ENCODE assay signal across 13 mouse cellular contexts in the genomic region with DNA sequence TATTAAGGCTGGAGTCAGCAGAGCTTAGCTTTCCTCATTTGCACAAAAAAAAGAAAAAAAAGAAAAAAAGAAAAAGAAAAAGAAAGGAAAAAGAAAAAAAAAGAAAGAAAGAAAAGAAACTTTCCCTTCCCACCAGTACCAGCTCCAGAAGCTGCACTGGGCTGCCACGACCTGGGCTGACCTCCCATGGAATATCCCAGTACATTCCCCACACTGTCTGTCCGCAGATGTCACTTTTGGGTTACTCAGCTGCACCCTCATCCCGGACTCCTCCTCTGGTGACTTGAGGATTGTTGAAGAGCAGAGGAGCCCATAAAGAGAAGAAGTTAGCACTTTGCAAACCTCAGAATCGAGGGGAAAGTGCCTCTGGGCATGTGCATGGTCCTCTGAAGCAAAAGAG.
"Had no signal": no experiment of that assay in that cellular context is flagged by ENCODE, and none has a peak within 500 bp of the region (broad histone marks: within the 10 kb centered on the region; RNA-seq: fewer than 3 reads in every experiment).

No protein-coding gene starts in this region.

- H3K4me1 ChIP-seq: limb, embryonic 12.5 days; liver, embryonic 13.5 days had no signal

- H3K9ac ChIP-seq: limb, embryonic 12.5 days; liver, embryonic 13.5 days; liver, postnatal 0 days; midbrain, embryonic 13.5 days; neural tube, embryonic 15.5 days had no signal

- H3K27ac ChIP-seq: kidney, postnatal 0 days; layer of hippocampus, adult 2 months; limb, embryonic 12.5 days; liver, embryonic 13.5 days; neural tube, embryonic 15.5 days; stomach, postnatal 0 days had no signal

- H3K4me2 ChIP-seq: limb, embryonic 12.5 days; liver, embryonic 13.5 days; midbrain, embryonic 13.5 days; neural tube, embryonic 15.5 days had no signal

- H3K27me3 ChIP-seq: limb, embryonic 12.5 days; liver, embryonic 13.5 days; midbrain, embryonic 13.5 days; neural tube, embryonic 15.5 days had no signal

- H3K4me3 ChIP-seq: layer of hippocampus, adult 2 months; limb, embryonic 12.5 days; liver, embryonic 13.5 days; midbrain, embryonic 13.5 days; neural tube, embryonic 15.5 days had no signal

- H3K36me3 ChIP-seq: limb, embryonic 12.5 days; liver, embryonic 13.5 days had no signal

- H3K9me3 ChIP-seq: limb, embryonic 12.5 days; liver, embryonic 13.5 days; midbrain, embryonic 13.5 days; neural tube, embryonic 15.5 days had no signal

- DNase-seq: kidney, postnatal 4 days; liver; liver, embryonic 13.5 days; liver, postnatal 0 days; right cerebral cortex, adult 18-20 months; right cerebral cortex, postnatal 25 days; thymus, postnatal 4 days had no signal

- ATAC-seq: liver, postnatal 0 days had no signal
